9 mouse cellular contexts compared by ENCODE assay signal in genomic region chr8:104601941-104602371, GRCm38 (mm10). TPM values are rescaled to one million over a fixed set of nuclear protein-coding genes. Genes with fewer than 3 reads are reported as not detected.
DNase-seq lines count a peak whose midpoint lies in the region; ATAC-seq and TF ChIP-seq lines count a peak whose summit lies in the region.
"Had no signal": no experiment of that assay in that cellular context is flagged by ENCODE, and none has a peak within 500 bp of the region (broad histone marks: within the 10 kb centered on the region; RNA-seq: fewer than 3 reads in every experiment).

No protein-coding gene starts in this region.

- peak; percentile 40 for DNase-seq in adrenal gland, adult 2 months
- DNase-seq in adrenal gland, adult 8-10 months, result no peak
- peak; percentile 37 for DNase-seq in forebrain, embryonic 10.5 days (ENCODE audit: extremely low spot score, low spot score)
- DNase-seq in midbrain, postnatal 0 days (ENCODE audit: low spot score), result no peak
- no peak for DNase-seq in cerebellum, adult 11-12 months
- DNase-seq in frontal cortex, postnatal 36 days (ENCODE audit: low spot score in 2 of 2), result no peak
- DNase-seq in thymus, postnatal 14 days, result no peak

- peak; percentile 26 for ATAC-seq in kidney, embryonic 15.5 days (replicated peaks; ENCODE audit: low FRiP score)
- 0 out of 2 replicates have a peak, but pooled peaks have one; percentile 32 for ATAC-seq in midbrain, postnatal 0 days (ENCODE audit: low FRiP score)

- peaks cover 16% of the 10 kb centered on the region for H3K27me3 ChIP-seq in forebrain, embryonic 10.5 days (ENCODE audit: poor library complexity, severe bottlenecking)
- H3K27me3 ChIP-seq in kidney, embryonic 15.5 days, result no peaks in the 10 kb centered on the region
- H3K27me3 ChIP-seq in midbrain, postnatal 0 days (ENCODE audit: insufficient read depth, low read length), result peaks cover 3% of the 10 kb centered on the region; the same call in 1 of the 2 replicates

- H3K36me3 ChIP-seq in forebrain, embryonic 10.5 days (replicated peaks), result peaks cover 4% of the 10 kb centered on the region
- no peaks in the 10 kb centered on the region for H3K36me3 ChIP-seq in kidney, embryonic 15.5 days
- H3K36me3 ChIP-seq in midbrain, postnatal 0 days (ENCODE audit: insufficient read depth, low read length), result no peaks in the 10 kb centered on the region

- H3K4me3 ChIP-seq in forebrain, embryonic 10.5 days, result peak overlapping the region; percentile 43
- H3K4me3 ChIP-seq in kidney, embryonic 15.5 days (replicated peaks), result peak overlapping the region; percentile 27
- peak overlapping the region; percentile 15; the same call in 1 of the 2 replicates for H3K4me3 ChIP-seq in midbrain, postnatal 0 days (ENCODE audit: low read depth, low read length)

- 1% methylated on average over 12 of the region's 12 CpGs for WGBS in forebrain, embryonic 10.5 days
- under 1% methylated on average over 12 of the region's 12 CpGs for WGBS in kidney, embryonic 15.5 days
- 2% methylated on average over 12 of the region's 12 CpGs for WGBS in midbrain, postnatal 0 days

- H3K27ac ChIP-seq in forebrain, embryonic 10.5 days, result no peak overlapping the region
- H3K27ac ChIP-seq in kidney, embryonic 15.5 days, result 0 out of 2 replicates have a peak overlapping the region, but pooled peaks have one; percentile 7
- H3K27ac ChIP-seq in midbrain, postnatal 0 days (ENCODE audit: low read depth, low read length), result no peak overlapping the region

- H3K9ac ChIP-seq in kidney, embryonic 15.5 days, result peak overlapping the region; percentile 23; the same call in 1 of the 2 replicates
- no peak overlapping the region for H3K9ac ChIP-seq in midbrain, postnatal 0 days (replicated peaks; ENCODE audit: low read length, poor library complexity, severe bottlenecking)

- TF ChIP-seq CTCF in midbrain, postnatal 0 days (IDR thresholded peaks at IDR 0.05), result no peak

- no peaks in the 10 kb centered on the region for H3K9me3 ChIP-seq in forebrain, embryonic 10.5 days
- H3K9me3 ChIP-seq in kidney, embryonic 15.5 days (replicated peaks), result no peaks in the 10 kb centered on the region
- H3K9me3 ChIP-seq in midbrain, postnatal 0 days (ENCODE audit: low read length), result no peaks in the 10 kb centered on the region

- peaks cover 23% of the 10 kb centered on the region for H3K4me1 ChIP-seq in forebrain, embryonic 10.5 days
- H3K4me1 ChIP-seq in kidney, embryonic 15.5 days, result peaks cover 57% of the 10 kb centered on the region
- no peaks in the 10 kb centered on the region; the same call in 1 of the 2 replicates for H3K4me1 ChIP-seq in midbrain, postnatal 0 days (ENCODE audit: insufficient read depth, low read length)

- H3K4me2 ChIP-seq in kidney, embryonic 15.5 days, result peak overlapping the region; percentile 59
- peak overlapping the region; percentile 41 for H3K4me2 ChIP-seq in midbrain, postnatal 0 days (ENCODE audit: low read depth, low read length, poor library complexity, severe bottlenecking)

RNA-seq across cellular contexts. Expression of gene Pdp2, which starts 10.7 kb away (rescaled TPM):
- total RNA-seq in adrenal gland, adult 2 months (2021), result 10 to 100 TPM; 30.7 to 37.3 TPM
- 6.5 and 7.6 TPM in 2 replicates for polyA plus RNA-seq in adrenal gland, adult 2 months (2012; rRNA removed)
- 10 to 100 TPM; 31.7 to 43.6 (median 38.0) TPM for total RNA-seq in adrenal gland, adult 8-10 months (2022)
- polyA plus RNA-seq in forebrain, embryonic 10.5 days (2016; fragmentation: Nextera tagmentation; extraction: Ambion mirVana), result 14.2 and 14.6 TPM in 2 replicates
- 17.8 and 18.7 TPM in 2 replicates for polyA plus RNA-seq in kidney, embryonic 15.5 days (2015; fragmentation: Nextera tagmentation; extraction: Ambion mirVana)
- total RNA-seq in midbrain, postnatal 0 days (2014; rRNA removed), result 12.1 and 16.0 TPM in 2 replicates
- 16.9 and 18.0 TPM in 2 replicates for polyA plus RNA-seq in midbrain, postnatal 0 days (2015; fragmentation: Nextera tagmentation; extraction: Ambion mirVana)

RNA-seq across cellular contexts. Expression of gene Cdh16, which starts 22.2 kb away (rescaled TPM):
- total RNA-seq in adrenal gland, adult 2 months (2021), result not detected
- polyA plus RNA-seq in adrenal gland, adult 2 months (2012; rRNA removed), result not detected in 2 replicates
- under 1 TPM in 1 of 4 experiments, not detected in 3; 0.24 TPM for total RNA-seq in adrenal gland, adult 8-10 months (2022)
- polyA plus RNA-seq in forebrain, embryonic 10.5 days (2016; fragmentation: Nextera tagmentation; extraction: Ambion mirVana), result not detected in 2 replicates
- polyA plus RNA-seq in kidney, embryonic 15.5 days (2015; fragmentation: Nextera tagmentation; extraction: Ambion mirVana), result 238 and 241 TPM in 2 replicates
- total RNA-seq in midbrain, postnatal 0 days (2014; rRNA removed), result not detected in 2 replicates
- not detected in 2 replicates for polyA plus RNA-seq in midbrain, postnatal 0 days (2015; fragmentation: Nextera tagmentation; extraction: Ambion mirVana)
- polyA plus RNA-seq: testis, adult 2 months had no signal

RNA-seq across cellular contexts. Expression of gene Rrad, which starts 29.2 kb away (rescaled TPM):
- 10 to 100 TPM in 1 of 2 experiments, 1 to 10 TPM in 1; 3.3 to 14.4 TPM for total RNA-seq in adrenal gland, adult 2 months (2021)
- polyA plus RNA-seq in adrenal gland, adult 2 months (2012; rRNA removed), result 4.1 and 7.4 TPM in 2 replicates
- total RNA-seq in adrenal gland, adult 8-10 months (2022), result 10 to 100 TPM in 2 of 4 experiments, 1 to 10 TPM in 2; 2.7 to 16.3 (median 7.6) TPM
- polyA plus RNA-seq in forebrain, embryonic 10.5 days (2016; fragmentation: Nextera tagmentation; extraction: Ambion mirVana), result 1.1 and 1.5 TPM in 2 replicates
- 11.8 and 15.7 TPM in 2 replicates for polyA plus RNA-seq in kidney, embryonic 15.5 days (2015; fragmentation: Nextera tagmentation; extraction: Ambion mirVana)
- 3.0 and 3.5 TPM in 2 replicates for total RNA-seq in midbrain, postnatal 0 days (2014; rRNA removed)
- 3.3 and 3.4 TPM in 2 replicates for polyA plus RNA-seq in midbrain, postnatal 0 days (2015; fragmentation: Nextera tagmentation; extraction: Ambion mirVana)

RNA-seq across cellular contexts. Expression of gene Ciao2b, which starts 39.8 kb away (rescaled TPM):
- total RNA-seq in adrenal gland, adult 2 months (2021), result 10 to 100 TPM; 44.9 to 47.9 TPM
- 24.2 and 26.0 TPM in 2 replicates for polyA plus RNA-seq in adrenal gland, adult 2 months (2012; rRNA removed)
- total RNA-seq in adrenal gland, adult 8-10 months (2022), result 10 to 100 TPM; 33.1 to 44.9 (median 41.1) TPM
- polyA plus RNA-seq in forebrain, embryonic 10.5 days (2016; fragmentation: Nextera tagmentation; extraction: Ambion mirVana), result 97.5 and 102 TPM in 2 replicates
- polyA plus RNA-seq in kidney, embryonic 15.5 days (2015; fragmentation: Nextera tagmentation; extraction: Ambion mirVana), result 104 and 110 TPM in 2 replicates
- total RNA-seq in midbrain, postnatal 0 days (2014; rRNA removed), result 60.6 and 84.0 TPM in 2 replicates
- 108 and 113 TPM in 2 replicates for polyA plus RNA-seq in midbrain, postnatal 0 days (2015; fragmentation: Nextera tagmentation; extraction: Ambion mirVana)

Comparison
In these comparisons a context has a peak if more than half of its experiments do, and no peak if none do; other contexts are left out.
1. DNase-seq: peak in adrenal gland, adult 2 months (single experiment) and forebrain, embryonic 10.5 days (single experiment); none in adrenal gland, adult 8-10 months (single experiment), midbrain, postnatal 0 days (single experiment), cerebellum, adult 11-12 months (single experiment), frontal cortex, postnatal 36 days (0 of 2) and thymus, postnatal 14 days (single experiment).
2. RNA of gene Cdh16, which starts 22.2 kb away (polyA plus RNA-seq): 238 to 241 TPM in kidney, embryonic 15.5 days; not detected in adrenal gland, adult 2 months, not detected in forebrain, embryonic 10.5 days and not detected in midbrain, postnatal 0 days; every median in the first group is over 100 times any median in the second.
3. Peak in every context shown above with its lines, with median percentiles within 50 percentile points of each other: H3K4me3 ChIP-seq.